24 mouse cellular contexts compared by ENCODE assay signal in the genomic region with DNA sequence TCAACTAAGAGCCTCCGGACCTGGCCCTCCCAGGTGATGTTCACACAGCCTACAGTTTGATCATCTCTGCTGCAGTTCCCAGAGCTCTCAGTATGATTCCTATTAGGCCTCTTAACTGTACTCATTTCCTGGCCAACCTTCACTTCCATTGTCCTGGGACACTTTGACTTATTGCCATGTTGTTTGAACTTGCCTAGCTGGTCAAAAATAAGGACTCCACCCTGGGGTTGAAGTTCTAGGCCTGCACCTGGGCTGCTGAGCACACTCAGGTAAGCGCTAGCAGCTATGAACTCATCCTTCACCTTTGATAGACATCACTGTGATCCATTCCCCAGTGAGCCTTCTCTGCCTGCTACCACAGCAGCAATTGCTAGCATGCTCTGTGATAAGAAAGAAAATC. TPM values are rescaled to one million over a fixed set of nuclear protein-coding genes. Genes with fewer than 3 reads are reported as not detected.
DNase-seq lines count a peak whose midpoint lies in the region; ATAC-seq and TF ChIP-seq lines count a peak whose summit lies in the region.
"Had no signal": no experiment of that assay in that cellular context is flagged by ENCODE, and none has a peak within 500 bp of the region (broad histone marks: within the 10 kb centered on the region; RNA-seq: fewer than 3 reads in every experiment).

No protein-coding gene starts in this region.

- H3K4me1 ChIP-seq in liver, adult 2 months (ENCODE audit: control insufficient read depth, insufficient read depth, low read length), result peaks cover 31% of the 10 kb centered on the region
- no peaks in the 10 kb centered on the region for H3K4me1 ChIP-seq in liver, embryonic 12.5 days
- H3K4me1 ChIP-seq in midbrain, embryonic 13.5 days (replicated peaks), result no peaks in the 10 kb centered on the region
- no peaks in the 10 kb centered on the region for H3K4me1 ChIP-seq in midbrain, embryonic 15.5 days
- no peaks in the 10 kb centered on the region; the same call in 1 of the 2 replicates for H3K4me1 ChIP-seq in liver, postnatal 0 days (ENCODE audit: insufficient read depth)
- H3K4me1 ChIP-seq: embryonic facial prominence, embryonic 12.5 days; embryonic facial prominence, embryonic 15.5 days; heart, embryonic 10.5 days; heart, embryonic 13.5 days; hindbrain, embryonic 15.5 days had no signal

- H3K4me2 ChIP-seq in liver, embryonic 12.5 days, result no peak overlapping the region
- no peak overlapping the region for H3K4me2 ChIP-seq in midbrain, embryonic 13.5 days (replicated peaks)
- no peak overlapping the region for H3K4me2 ChIP-seq in midbrain, embryonic 15.5 days
- H3K4me2 ChIP-seq in liver, postnatal 0 days (ENCODE audit: low read depth, low read length), result no peak overlapping the region
- H3K4me2 ChIP-seq: embryonic facial prominence, embryonic 12.5 days; embryonic facial prominence, embryonic 15.5 days; heart, embryonic 13.5 days; hindbrain, embryonic 15.5 days had no signal

- H3K27me3 ChIP-seq in liver, adult 2 months (ENCODE audit: control insufficient read depth, insufficient read depth, low read length), result no peaks in the 10 kb centered on the region
- no peaks in the 10 kb centered on the region for H3K27me3 ChIP-seq in liver, embryonic 12.5 days (replicated peaks)
- no peaks in the 10 kb centered on the region for H3K27me3 ChIP-seq in midbrain, embryonic 13.5 days
- no peaks in the 10 kb centered on the region for H3K27me3 ChIP-seq in midbrain, embryonic 15.5 days (replicated peaks)
- no peaks in the 10 kb centered on the region for H3K27me3 ChIP-seq in liver, postnatal 0 days (ENCODE audit: insufficient read depth, low read length)
- H3K27me3 ChIP-seq: embryonic facial prominence, embryonic 12.5 days; embryonic facial prominence, embryonic 15.5 days; heart, embryonic 13.5 days; hindbrain, embryonic 15.5 days had no signal

- H3K27ac ChIP-seq in liver, adult 2 months (replicated peaks; ENCODE audit: insufficient read depth, low read depth, low read length), result peak overlapping the region; percentile 79
- no peak overlapping the region for H3K27ac ChIP-seq in liver, embryonic 12.5 days
- no peak overlapping the region for H3K27ac ChIP-seq in midbrain, embryonic 13.5 days
- no peak overlapping the region for H3K27ac ChIP-seq in midbrain, embryonic 15.5 days
- peak overlapping the region; percentile 87 for H3K27ac ChIP-seq in liver, postnatal 0 days (ENCODE audit: low read depth)
- H3K27ac ChIP-seq: embryonic facial prominence, embryonic 12.5 days; embryonic facial prominence, embryonic 15.5 days; gastrocnemius, adult 2 months; heart, embryonic 10.5 days; heart, embryonic 13.5 days; hindbrain, embryonic 15.5 days had no signal

- peak; percentile 67 for DNase-seq in liver, adult 2 months (ENCODE audit: extremely low read depth, low read depth, low spot score)
- no peak for DNase-seq in liver, postnatal 0 days
- no peak for DNase-seq in layer of hippocampus, postnatal 10 days (ENCODE audit: low spot score in 2 of 2)
- no peak for DNase-seq in lung, postnatal 10 days
- DNase-seq: adrenal gland, adult 2 months; adrenal gland, postnatal 14 days; cerebellum, adult 11 months; cerebellum, adult 2 months; cerebellum, adult 9-11 months; cerebellum, postnatal 25 days; forebrain, postnatal 0 days; gastrocnemius, adult 2 months; gastrocnemius, postnatal 14 days; heart, adult 18-20 months; heart, postnatal 14 days; heart, postnatal 4 days had no signal

- no peak for TF ChIP-seq CTCF in liver, adult 2 months (IDR thresholded peaks at IDR 0.05; ENCODE audit: low read depth, low read length)
- no peak for TF ChIP-seq CTCF in liver, postnatal 0 days (IDR thresholded peaks at IDR 0.05; ENCODE audit: low read depth)

- no peak for TF ChIP-seq POLR2A in liver, adult 2 months (IDR thresholded peaks at IDR 0.05; ENCODE audit: extremely low read depth, insufficient read depth, low read length)

- H3K9ac ChIP-seq in liver, adult 2 months (ENCODE audit: low read depth, low read length), result no peak overlapping the region; the same call in 1 of the 2 replicates
- no peak overlapping the region for H3K9ac ChIP-seq in liver, embryonic 12.5 days
- H3K9ac ChIP-seq in midbrain, embryonic 13.5 days (replicated peaks), result no peak overlapping the region
- no peak overlapping the region for H3K9ac ChIP-seq in midbrain, embryonic 15.5 days
- H3K9ac ChIP-seq in liver, postnatal 0 days (replicated peaks), result no peak overlapping the region
- H3K9ac ChIP-seq: embryonic facial prominence, embryonic 12.5 days; embryonic facial prominence, embryonic 15.5 days; forebrain, postnatal 0 days; heart, embryonic 13.5 days; hindbrain, embryonic 15.5 days had no signal

- WGBS in liver, adult 2 months, result 34% methylated on average over 2 of the region's 2 CpGs
- 75% methylated on average over 2 of the region's 2 CpGs for WGBS in liver, embryonic 12.5 days (ENCODE audit: insufficient replicate concordance)
- WGBS in midbrain, embryonic 13.5 days, result 92% methylated on average over 2 of the region's 2 CpGs
- 97% methylated on average over 2 of the region's 2 CpGs for WGBS in midbrain, embryonic 15.5 days
- WGBS in liver, postnatal 0 days (ENCODE audit: insufficient replicate concordance), result 75% methylated on average over 2 of the region's 2 CpGs

- no peaks in the 10 kb centered on the region for H3K9me3 ChIP-seq in liver, embryonic 12.5 days (replicated peaks)
- H3K9me3 ChIP-seq in midbrain, embryonic 13.5 days, result no peaks in the 10 kb centered on the region
- H3K9me3 ChIP-seq in midbrain, embryonic 15.5 days, result no peaks in the 10 kb centered on the region
- H3K9me3 ChIP-seq in liver, postnatal 0 days (ENCODE audit: low read length), result no peaks in the 10 kb centered on the region
- H3K9me3 ChIP-seq: embryonic facial prominence, embryonic 12.5 days; embryonic facial prominence, embryonic 15.5 days; heart, embryonic 10.5 days; heart, embryonic 13.5 days; hindbrain, embryonic 15.5 days had no signal

- ATAC-seq in liver, embryonic 12.5 days, result no peak
- peak; percentile 7; the same call in 1 of the 2 replicates for ATAC-seq in midbrain, embryonic 13.5 days
- ATAC-seq in midbrain, embryonic 15.5 days (replicated peaks), result no peak
- ATAC-seq in liver, postnatal 0 days, result peak; percentile 4
- ATAC-seq: forebrain, postnatal 0 days had no signal

- TF ChIP-seq EP300 in liver, postnatal 0 days (IDR thresholded peaks at IDR 0.05; ENCODE audit: low read depth), result no peak

- no peaks in the 10 kb centered on the region for H3K79me2 ChIP-seq in liver, adult 2 months (ENCODE audit: control insufficient read depth, insufficient read depth, low read length)

- no peak overlapping the region for H3K4me3 ChIP-seq in liver, adult 2 months (ENCODE audit: insufficient read depth, low read depth, low read length)
- no peak overlapping the region for H3K4me3 ChIP-seq in liver, embryonic 12.5 days
- no peak overlapping the region for H3K4me3 ChIP-seq in midbrain, embryonic 13.5 days (replicated peaks)
- no peak overlapping the region for H3K4me3 ChIP-seq in midbrain, embryonic 15.5 days
- H3K4me3 ChIP-seq in liver, postnatal 0 days (ENCODE audit: low read depth, low read length), result no peak overlapping the region
- H3K4me3 ChIP-seq: embryonic facial prominence, embryonic 12.5 days; embryonic facial prominence, embryonic 15.5 days; gastrocnemius, adult 2 months; heart, embryonic 10.5 days; heart, embryonic 13.5 days; hindbrain, embryonic 15.5 days had no signal

- H3K36me3 ChIP-seq in liver, adult 2 months (ENCODE audit: control insufficient read depth, insufficient read depth, low read length), result peaks cover 8% of the 10 kb centered on the region
- 0 out of 2 replicates have a peak, but pooled peaks cover under 1% of the 10 kb centered on the region for H3K36me3 ChIP-seq in liver, embryonic 12.5 days
- no peaks in the 10 kb centered on the region for H3K36me3 ChIP-seq in midbrain, embryonic 13.5 days
- no peaks in the 10 kb centered on the region for H3K36me3 ChIP-seq in midbrain, embryonic 15.5 days (replicated peaks)
- H3K36me3 ChIP-seq in liver, postnatal 0 days (replicated peaks; ENCODE audit: insufficient read depth, low read length), result no peaks in the 10 kb centered on the region
- H3K36me3 ChIP-seq: embryonic facial prominence, embryonic 12.5 days; embryonic facial prominence, embryonic 15.5 days; heart, embryonic 10.5 days; heart, embryonic 13.5 days; hindbrain, embryonic 15.5 days had no signal

RNA-seq across cellular contexts. Expression of a gene that starts 19.8 kb away (rescaled TPM):
- total RNA-seq in liver, adult 2 months (2014; rRNA removed), result 23.0 and 24.9 TPM in 2 replicates
- polyA plus RNA-seq in liver, adult 2 months (2012; rRNA removed), result 10.7 and 14.7 TPM in 2 replicates
- polyA plus RNA-seq in liver, embryonic 12.5 days (2016; fragmentation: Nextera tagmentation; extraction: Ambion mirVana), result 46.5 and 50.7 TPM in 2 replicates
- polyA plus RNA-seq in midbrain, embryonic 13.5 days (2015; fragmentation: Nextera tagmentation; extraction: Ambion mirVana), result 99.3 and 103 TPM in 2 replicates
- polyA plus RNA-seq in midbrain, embryonic 15.5 days (2015; fragmentation: Nextera tagmentation; extraction: Ambion mirVana), result 78.0 and 80.6 TPM in 2 replicates
- polyA plus RNA-seq in liver, postnatal 0 days (2015; fragmentation: Nextera tagmentation; extraction: Ambion mirVana), result 74.6 and 75.4 TPM in 2 replicates
- total RNA-seq in layer of hippocampus, postnatal 10 days (2021), result 10 to 100 TPM; 33.7 to 37.9 TPM

RNA-seq across cellular contexts. Expression of a gene that starts 44.2 kb away (rescaled TPM):
- 369 and 383 TPM in 2 replicates for total RNA-seq in liver, adult 2 months (2014; rRNA removed)
- 56.4 and 58.9 TPM in 2 replicates for polyA plus RNA-seq in liver, adult 2 months (2012; rRNA removed)
- 9.5 and 11.0 TPM in 2 replicates for polyA plus RNA-seq in liver, embryonic 12.5 days (2016; fragmentation: Nextera tagmentation; extraction: Ambion mirVana)
- 4.4 and 4.9 TPM in 2 replicates for polyA plus RNA-seq in midbrain, embryonic 13.5 days (2015; fragmentation: Nextera tagmentation; extraction: Ambion mirVana)
- 4.1 and 4.3 TPM in 2 replicates for polyA plus RNA-seq in midbrain, embryonic 15.5 days (2015; fragmentation: Nextera tagmentation; extraction: Ambion mirVana)
- 186 and 224 TPM in 2 replicates for polyA plus RNA-seq in liver, postnatal 0 days (2015; fragmentation: Nextera tagmentation; extraction: Ambion mirVana)
- 1 to 10 TPM; 3.9 to 4.8 TPM for total RNA-seq in layer of hippocampus, postnatal 10 days (2021)

Comparison
In these comparisons a context has a peak if more than half of its experiments do, and no peak if none do; other contexts are left out.
1. H3K27ac ChIP-seq: peak in liver, adult 2 months (single experiment) and liver, postnatal 0 days (single experiment); none in liver, embryonic 12.5 days (single experiment), midbrain, embryonic 13.5 days (single experiment) and midbrain, embryonic 15.5 days (single experiment).
2. ATAC-seq: peak in midbrain, embryonic 13.5 days (single experiment) and liver, postnatal 0 days (single experiment); none in liver, embryonic 12.5 days (single experiment) and midbrain, embryonic 15.5 days (single experiment).